Mouse (Mus musculus): ENCODE measurements around the gene Fscb. TPM values are rescaled to one million over a fixed set of nuclear protein-coding genes. Genes with fewer than 3 reads are reported as not detected.

Fscb gene
- not detected for total RNA-seq (2021)

- intact Hi-C loops (cut with DNase I) = no loop called here
- DNase-seq = no peak
Observed at GRCm38 (mm10) chr12:64474590-64474989, at the start of gene Fscb. Gene Fscb (minus strand): TSS chr12:64474690.

GRCm38 (mm10) chr12:64516775-64517174, 42.3 kb upstream of the Fscb start:
- no peak for DNase-seq

GRCm38 (mm10) chr12:64513439-64513838, 38.9 kb upstream of the Fscb start:
- no peak for DNase-seq
- intact Hi-C loops (cut with DNase I) = no loop called here

More at GRCm38 (mm10) chr12:64516775-64517174, 42.3 kb upstream of the Fscb start:
- intact Hi-C loops (cut with DNase I) = no loop called here

DNA sequence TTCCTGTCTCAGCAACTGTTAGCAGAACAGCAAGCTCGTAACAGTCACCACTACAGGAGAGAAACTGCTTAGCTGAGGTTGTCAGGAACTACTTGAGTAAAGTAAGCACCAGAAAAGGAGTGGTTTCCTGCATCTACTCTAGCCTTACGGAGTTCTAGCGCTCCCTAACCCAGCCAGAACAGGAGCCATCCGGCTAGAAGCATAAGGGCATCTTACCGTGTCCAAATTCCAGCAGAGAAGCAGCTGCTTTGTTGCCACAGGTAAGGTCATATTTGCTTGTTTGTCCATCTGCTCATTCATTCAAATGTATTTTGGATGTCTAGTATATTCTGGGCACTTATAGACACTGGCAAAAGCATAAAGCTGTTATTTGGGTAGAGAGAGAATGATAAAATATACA, 23.2 kb upstream of the Fscb start:
- DNase-seq = no peak
- intact Hi-C loops (cut with DNase I) = no loop called here

DNA sequence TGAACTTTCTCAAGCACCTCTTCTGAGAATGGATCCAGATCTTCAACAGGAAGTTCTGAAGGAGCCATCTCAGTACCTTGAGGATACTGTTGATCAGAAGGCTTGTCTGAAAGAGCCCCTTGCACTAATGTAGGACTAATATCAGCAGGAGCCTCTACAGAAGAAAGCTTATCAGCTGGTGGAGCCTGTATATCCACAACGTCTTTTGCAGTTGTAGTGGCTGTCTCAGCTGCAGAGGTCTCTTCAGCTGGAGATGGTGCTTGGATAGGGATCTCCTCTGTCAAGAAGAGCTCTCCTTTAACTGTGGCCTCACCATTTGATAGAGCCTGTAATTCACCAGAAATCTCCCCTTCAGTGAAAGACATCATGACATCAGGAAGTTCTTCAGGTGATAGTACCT, 875 bp downstream of the Fscb start:
- intact Hi-C loops (cut with DNase I) = no loop called here
- no peak for DNase-seq

DNA sequence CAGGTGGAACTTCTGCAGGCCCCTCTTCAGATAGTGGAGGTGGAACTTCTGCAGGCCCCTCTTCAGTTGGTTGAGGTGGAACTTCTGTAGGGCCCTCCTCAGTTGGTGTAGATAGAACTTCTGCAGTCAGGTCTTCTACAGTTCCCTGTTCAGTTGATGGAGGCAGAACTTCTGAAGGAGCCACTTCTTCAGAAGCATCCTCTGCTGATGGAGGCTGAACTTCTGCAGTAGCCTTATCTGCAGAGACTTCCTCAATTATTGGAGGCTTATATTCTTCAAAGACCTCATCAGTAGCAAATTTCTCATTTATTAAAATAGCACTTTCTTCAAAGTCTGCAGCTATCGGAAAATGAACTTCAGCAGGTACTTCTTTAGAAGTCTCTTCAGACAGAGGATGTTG, 1.4 kb downstream of the Fscb start:
- intact Hi-C loops (cut with DNase I) = no loop called here

DNA sequence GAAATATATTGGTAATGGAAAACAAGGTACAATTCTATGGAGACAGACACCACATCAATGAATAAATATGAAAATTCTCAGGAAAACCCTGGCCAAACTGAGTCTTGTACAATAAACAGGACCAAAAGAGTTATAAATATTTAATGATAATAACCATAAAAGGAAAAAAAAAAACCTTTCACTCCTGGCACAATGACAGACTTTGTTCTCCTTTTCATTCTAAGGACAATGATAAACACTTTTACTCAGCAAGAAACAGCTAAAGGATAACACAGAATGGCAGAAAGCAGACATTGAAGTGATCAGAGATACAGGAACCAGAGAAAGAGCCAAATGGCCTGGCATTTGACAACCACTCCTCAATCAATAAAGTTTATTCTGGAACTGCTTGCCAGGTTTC, 19.3 kb downstream of the Fscb start:
- intact Hi-C loops (cut with DNase I) = no loop called here
- DNase-seq = no peak

More for the DNA sequence above, 1.4 kb downstream of the Fscb start:
- DNase-seq = no peak

- intact Hi-C loops (cut with DNase I) = no loop called here
- DNase-seq = no peak
Observed at GRCm38 (mm10) chr12:64449911-64450310, 24.6 kb downstream of the Fscb start.

DNA sequence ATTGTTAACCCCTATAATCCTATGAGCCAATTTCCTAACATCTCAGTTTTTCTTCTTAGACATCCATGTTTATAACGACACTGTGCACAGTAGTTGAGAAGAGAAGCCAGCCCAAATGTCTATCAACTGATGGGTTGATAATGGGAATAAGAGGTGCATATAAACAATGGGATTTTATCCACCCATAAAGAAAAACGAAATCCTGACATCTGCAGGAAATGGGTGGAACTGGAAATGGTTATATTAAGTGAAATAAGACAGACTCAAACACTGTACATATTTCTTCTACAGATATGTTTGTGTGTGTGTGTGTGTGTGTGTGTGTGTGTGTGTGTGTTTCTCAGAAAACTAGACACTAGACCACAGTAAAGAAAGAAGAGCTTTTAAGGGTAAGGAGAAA, 37.8 kb downstream of the Fscb start:
- intact Hi-C loops (cut with DNase I) = no loop called here
- DNase-seq = no peak
